Mouse (Mus musculus) kidney, postnatal 4 days (tissue): ENCODE measurements around the gene Scgb2b19.
"Not testable (repeated sequence)": the region's sequence is repeated elsewhere in the genome, so short reads cannot be mapped to it uniquely, and the experiment has no call there.

Source experiments
- DNase-seq, 2 experiments: peaks; one replicate each; pipeline ENCODE4 v3.0.0; 2021; ENCODE audit warnings: mixed read lengths in 2 of 2

The Scgb2b19 gene

GRCm38 (mm10) chr7:33280238-33280637, at the start of gene Scgb2b19:
Gene Scgb2b19 (minus strand): TSS chr7:33280338.
- DNase-seq = not testable (repeated sequence)

- DNase-seq = not testable (repeated sequence)
Measured at GRCm38 (mm10) chr7:33286991-33287390, 6.9 kb upstream of the Scgb2b19 start, which contains the start of gene Scgb1b19. Gene Scgb1b19 (plus strand): TSS chr7:33287291.
